Mouse (Mus musculus) lung, embryonic 15.5 days (tissue): ENCODE results near the gene Txnip. TPM values are rescaled to one million over a fixed set of nuclear protein-coding genes. Genes with fewer than 3 reads are reported as not detected.
A peak's percentile ranks its signal among the peaks of the same experiment; 100 is the strongest.

Experiments used
- ATAC-seq: fragments of 200-750 bp; cut with Nextera tagmentation; 2 replicates; pipeline ENCODE4 v1.8.0; 2017; ENCODE audit warnings: moderate number of reproducible peaks, borderline replicate concordance; ENCODE audit not compliant: low FRiP score, low TSS enrichment; ENCODE audit errors: extremely low read depth
- H3K27ac ChIP-seq: fragments of 300-500 bp; sonication (generic); 2 replicates; pipeline ENCODE4 v1.5.1; 2015; ENCODE audit warnings: moderate library complexity, mild to moderate bottlenecking, inconsistent platforms
- H3K27me3 ChIP-seq: fragments of 300-500 bp; sonication (generic); 2 replicates; pipeline ENCODE4 v1.6.1; 2015; ENCODE audit warnings: inconsistent platforms
- H3K36me3 ChIP-seq: fragments of 300-500 bp; sonication (generic); 2 replicates; pipeline ENCODE4 v1.6.1; 2015; ENCODE audit warnings: inconsistent platforms
- H3K4me1 ChIP-seq: fragments of 300-500 bp; sonication (generic); 2 replicates; pipeline ENCODE4 v1.6.1; 2015; ENCODE audit warnings: inconsistent platforms
- H3K4me2 ChIP-seq: fragments of 300-500 bp; sonication (generic); 2 replicates; pipeline ENCODE4 v1.6.1; 2015; ENCODE audit warnings: inconsistent platforms, mild to moderate bottlenecking, moderate library complexity
- H3K4me3 ChIP-seq: fragments of 300-500 bp; sonication (generic); 2 replicates; pipeline ENCODE4 v1.5.1; 2015; ENCODE audit warnings: mild to moderate bottlenecking, inconsistent platforms
- H3K9ac ChIP-seq: fragments of 300-500 bp; sonication (generic); 2 replicates; pipeline ENCODE4 v1.6.1; 2015; ENCODE audit warnings: inconsistent platforms
- H3K9me3 ChIP-seq: fragments of 300-500 bp; sonication (generic); 2 replicates; pipeline ENCODE4 v1.6.1; 2016; ENCODE audit warnings: inconsistent platforms
- WGBS: fragments of 180-500 bp; shearing (Covaris S2); methylation state at CpG from one replicate; pipeline ENCODE4 v1.1.7; 2015; 5-methylcytosine and 5-hydroxymethylcytosine counted together
- polyA plus RNA-seq: library from polyadenylated mRNA; unstranded; fragments of >200 nt; fragmentation: Nextera tagmentation; extraction: Ambion mirVana; gene quantifications from 2 replicates; pipeline ENCODE4 v1.2.1, GENCODE M21; 2015

Gene Txnip
- polyA plus RNA-seq, 1 experiment from 2014 or later: 141 TPM

- 73% methylated on average over 6 of the region's 6 CpGs for WGBS
Measured at GRCm38 (mm10) chr3:96553601-96554000, 4.2 kb upstream of the Txnip start.

GRCm38 (mm10) chr3:96554251-96554650, 3.5 kb upstream of the Txnip start:
- peaks cover 39% of the 10 kb centered on the region for H3K4me1 ChIP-seq
- H3K36me3 ChIP-seq: no peaks in the 10 kb centered on the region
- H3K27ac ChIP-seq: peak overlapping the region; percentile 91
- ATAC-seq: no peak
- WGBS: 75% methylated on average over 6 of the region's 6 CpGs
- H3K4me2 ChIP-seq: no peak overlapping the region
- no peaks in the 10 kb centered on the region for H3K27me3 ChIP-seq
- H3K4me3 ChIP-seq: no peak overlapping the region
- no peak overlapping the region for H3K9ac ChIP-seq
- no peaks in the 10 kb centered on the region for H3K9me3 ChIP-seq

More at GRCm38 (mm10) chr3:96553601-96554000, 4.2 kb upstream of the Txnip start:
- Histone ChIP-seq H3K4me1 (peaks cover 37% of the 10 kb centered on the region), H3K4me3 (no peak overlapping the region), H3K27me3 (no peaks in the 10 kb centered on the region), H3K36me3 (no peaks in the 10 kb centered on the region), H3K9ac (no peak overlapping the region), H3K9me3 (no peaks in the 10 kb centered on the region), H3K4me2 (no peak overlapping the region), H3K27ac (no peak overlapping the region)
- ATAC-seq: no peak

- WGBS: 12% methylated on average over 12 of the region's 12 CpGs
- Histone ChIP-seq H3K4me2 (peak overlapping the region; percentile 76; the same call in 1 of the 2 replicates), H3K27ac (peak overlapping the region; percentile 91), H3K9ac (no peak overlapping the region), H3K27me3 (no peaks in the 10 kb centered on the region), H3K4me3 (no peak overlapping the region), H3K9me3 (no peaks in the 10 kb centered on the region), H3K36me3 (peaks cover 7% of the 10 kb centered on the region), H3K4me1 (peaks cover 48% of the 10 kb centered on the region)
- ATAC-seq: peak; percentile 56; the same call in 1 of the 2 replicates
Measured at GRCm38 (mm10) chr3:96555041-96555596, 2.6 kb upstream of the Txnip start.

- peak overlapping the region; percentile 70; the same call in 1 of the 2 replicates for H3K4me3 ChIP-seq
- peak overlapping the region; percentile 76 for H3K4me2 ChIP-seq
- H3K9ac ChIP-seq: no peak overlapping the region
- no peak for ATAC-seq
- WGBS: 70% methylated on average over 15 of the region's 15 CpGs
- no peaks in the 10 kb centered on the region for H3K27me3 ChIP-seq
- H3K4me1 ChIP-seq: peaks cover 58% of the 10 kb centered on the region
- peaks cover 16% of the 10 kb centered on the region for H3K36me3 ChIP-seq
- H3K27ac ChIP-seq: peak overlapping the region; percentile 91
- H3K9me3 ChIP-seq: no peaks in the 10 kb centered on the region
Measured at GRCm38 (mm10) chr3:96555999-96556614, 1.6 kb upstream of the Txnip start.

- ATAC-seq: no peak
- peak overlapping the region; percentile 91 for H3K27ac ChIP-seq
- peak overlapping the region; percentile 70 for H3K4me3 ChIP-seq
- peak overlapping the region; percentile 76 for H3K4me2 ChIP-seq
- H3K9ac ChIP-seq: peak overlapping the region; percentile 40
- 4% methylated on average over 22 of the region's 22 CpGs for WGBS
- H3K4me1 ChIP-seq: peaks cover 62% of the 10 kb centered on the region
- no peaks in the 10 kb centered on the region for H3K27me3 ChIP-seq
- peaks cover 20% of the 10 kb centered on the region for H3K36me3 ChIP-seq
- H3K9me3 ChIP-seq: no peaks in the 10 kb centered on the region
Measured at GRCm38 (mm10) chr3:96556651-96557635, 814 bp upstream of the Txnip start.

- Histone ChIP-seq H3K4me3 (peak overlapping the region; percentile 70), H3K4me2 (peak overlapping the region; percentile 76), H3K4me1 (peaks cover 69% of the 10 kb centered on the region)
Measured at GRCm38 (mm10) chr3:96558159-96558558, 402 bp downstream of the Txnip start.

GRCm38 (mm10) chr3:96558668-96559196, 975 bp downstream of the Txnip start:
- 16% methylated on average over 10 of the region's 10 CpGs for WGBS

More at GRCm38 (mm10) chr3:96558159-96558558, 402 bp downstream of the Txnip start:
- H3K27ac ChIP-seq: peak overlapping the region; percentile 86
- no peak for ATAC-seq
- peaks cover 20% of the 10 kb centered on the region for H3K36me3 ChIP-seq
- WGBS: under 1% methylated on average over 17 of the region's 17 CpGs
- no peaks in the 10 kb centered on the region for H3K27me3 ChIP-seq
- no peaks in the 10 kb centered on the region for H3K9me3 ChIP-seq
- H3K9ac ChIP-seq: peak overlapping the region; percentile 80

GRCm38 (mm10) chr3:96559398-96559910, 1.7 kb downstream of the Txnip start:
- peaks cover 20% of the 10 kb centered on the region for H3K36me3 ChIP-seq
- ATAC-seq: no peak
- H3K27ac ChIP-seq: peak overlapping the region; percentile 93
- H3K9me3 ChIP-seq: no peaks in the 10 kb centered on the region
- peak overlapping the region; percentile 70 for H3K4me3 ChIP-seq
- H3K27me3 ChIP-seq: no peaks in the 10 kb centered on the region
- H3K4me2 ChIP-seq: peak overlapping the region; percentile 76
- peak overlapping the region; percentile 80 for H3K9ac ChIP-seq
- H3K4me1 ChIP-seq: peaks cover 76% of the 10 kb centered on the region
- WGBS: 60% methylated on average over 12 of the region's 12 CpGs

More at GRCm38 (mm10) chr3:96558668-96559196, 975 bp downstream of the Txnip start:
- Histone ChIP-seq H3K4me1 (peaks cover 75% of the 10 kb centered on the region), H3K4me3 (peak overlapping the region; percentile 70), H3K27ac (peak overlapping the region; percentile 86), H3K9ac (peak overlapping the region; percentile 80), H3K4me2 (peak overlapping the region; percentile 76), H3K27me3 (no peaks in the 10 kb centered on the region), H3K36me3 (peaks cover 20% of the 10 kb centered on the region), H3K9me3 (no peaks in the 10 kb centered on the region)
- no peak for ATAC-seq

GRCm38 (mm10) chr3:96559911-96560850, 2.4 kb downstream of the Txnip start:
- peak overlapping the region; percentile 80 for H3K9ac ChIP-seq
- no peaks in the 10 kb centered on the region for H3K27me3 ChIP-seq
- peak overlapping the region; percentile 70 for H3K4me3 ChIP-seq
- WGBS: 71% methylated on average over 23 of the region's 23 CpGs
- ATAC-seq: no peak
- peak overlapping the region; percentile 76 for H3K4me2 ChIP-seq
- peaks cover 20% of the 10 kb centered on the region for H3K36me3 ChIP-seq
- no peaks in the 10 kb centered on the region for H3K9me3 ChIP-seq
- peaks cover 76% of the 10 kb centered on the region for H3K4me1 ChIP-seq
- H3K27ac ChIP-seq: peak overlapping the region; percentile 93

GRCm38 (mm10) chr3:96560881-96561668, 3.3 kb downstream of the Txnip start:
- Histone ChIP-seq H3K36me3 (peaks cover 20% of the 10 kb centered on the region), H3K9ac (peak overlapping the region; percentile 80; the same call in 1 of the 2 replicates), H3K27ac (peak overlapping the region; percentile 93), H3K27me3 (no peaks in the 10 kb centered on the region), H3K4me2 (peak overlapping the region; percentile 76), H3K4me3 (peak overlapping the region; percentile 70), H3K4me1 (peaks cover 67% of the 10 kb centered on the region), H3K9me3 (no peaks in the 10 kb centered on the region)
- no peak for ATAC-seq
- WGBS: 76% methylated on average over 9 of the region's 9 CpGs
